Mouse (Mus musculus): Measurements from ENCODE around the gene Gm45233. TPM values are rescaled to one million over a fixed set of nuclear protein-coding genes. Genes with fewer than 3 reads are reported as not detected.

The Gm45233 gene
- polyA plus RNA-seq, 1 experiment from 2014 or later = not detected

DNA sequence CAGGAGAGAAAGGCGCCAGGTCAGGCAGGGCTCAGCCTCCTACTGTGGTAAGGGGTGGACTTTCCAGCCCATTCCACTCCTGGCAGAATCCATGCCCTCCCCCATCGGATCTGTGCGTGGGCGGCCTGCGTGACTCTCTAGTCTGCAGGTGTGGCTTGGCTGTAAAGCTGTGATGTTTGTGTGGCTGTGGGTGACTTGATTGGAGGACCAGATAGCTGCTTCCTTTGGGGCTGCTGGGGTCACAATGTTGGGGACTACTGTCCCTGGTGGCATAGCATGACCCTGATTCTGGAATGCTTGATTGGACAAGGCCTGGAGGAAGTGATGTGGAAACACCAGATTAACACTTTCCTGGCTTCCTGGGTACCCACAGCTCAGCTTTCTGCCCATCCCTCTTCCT, 44.7 kb downstream of the Gm45233 start:
- Histone ChIP-seq H3K9me3 (ENCODE audit: low read length) (no peaks in the 10 kb centered on the region), H3K27me3 (ENCODE audit: insufficient read depth, low read length) (peaks cover 9% of the 10 kb centered on the region; the same call in 1 of the 2 replicates), H3K36me3 (ENCODE audit: insufficient read depth, low read length) (no peaks in the 10 kb centered on the region), H3K4me1 (ENCODE audit: insufficient read depth, low read length) (peaks cover 6% of the 10 kb centered on the region; the same call in 1 of the 2 replicates), H3K4me2 (replicated peaks; ENCODE audit: low read depth, low read length) (no peak overlapping the region), H3K4me3 (ENCODE audit: low read length) (no peak overlapping the region), H3K27ac (ENCODE audit: low read length) (no peak overlapping the region), H3K9ac (replicated peaks; ENCODE audit: low read length) (no peak overlapping the region)
- ATAC-seq (ENCODE audit: low FRiP score, low TSS enrichment) = 0 out of 2 replicates have a peak, but pooled peaks have one; percentile 3
- 30% methylated on average over 5 of the region's 5 CpGs for WGBS

DNA sequence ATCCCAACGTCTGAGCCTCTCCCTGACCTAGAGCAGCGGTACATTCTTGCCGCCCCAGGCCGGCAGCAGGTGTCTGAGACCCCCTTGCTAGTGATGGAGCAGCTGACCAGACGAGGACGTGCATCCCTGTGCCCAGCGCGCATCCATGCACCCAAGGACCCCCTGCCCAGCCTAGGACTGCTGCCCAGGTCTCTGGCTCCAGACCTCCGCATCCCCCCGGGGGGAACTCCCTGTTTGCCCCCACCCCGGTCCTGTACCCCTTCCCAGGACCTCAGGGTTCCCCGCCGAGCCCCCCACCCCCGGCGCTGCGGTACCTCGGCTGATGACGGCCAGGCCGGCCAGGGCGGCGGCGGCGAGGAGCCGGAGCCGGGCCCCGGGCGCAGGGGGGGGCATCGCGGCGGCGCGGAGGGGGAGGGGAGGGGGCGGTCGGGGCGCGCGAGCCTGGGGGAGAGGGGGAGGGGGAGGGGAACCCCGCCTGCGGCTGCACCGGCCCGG, 45.8 kb downstream of the Gm45233 start, which contains the start of gene Iglon5:
Gene Iglon5 (minus strand): TSS at position 445 of the 495 bp plus-strand sequence.
- Histone ChIP-seq H3K4me2 (replicated peaks; ENCODE audit: low read depth, low read length) (peak within 1 kb of the TSS; percentile 79), H3K27me3 (ENCODE audit: insufficient read depth, low read length) (peaks cover 9% of the 10 kb centered on the region; the same call in 1 of the 2 replicates), H3K9ac (replicated peaks; ENCODE audit: low read length) (peak within 1 kb of the TSS; percentile 66), H3K9me3 (ENCODE audit: low read length) (no peaks in the 10 kb centered on the region), H3K27ac (ENCODE audit: low read length) (no peak within 1 kb of the TSS), H3K36me3 (ENCODE audit: insufficient read depth, low read length) (no peaks in the 10 kb centered on the region), H3K4me3 (ENCODE audit: low read length) (peak within 1 kb of the TSS; percentile 49), H3K4me1 (ENCODE audit: insufficient read depth, low read length) (peaks cover 6% of the 10 kb centered on the region; the same call in 1 of the 2 replicates)
- under 1% methylated on average over 10 of the region's 41 CpGs for WGBS
- peak; percentile 46 for ATAC-seq (ENCODE audit: low FRiP score, low TSS enrichment)

DNA sequence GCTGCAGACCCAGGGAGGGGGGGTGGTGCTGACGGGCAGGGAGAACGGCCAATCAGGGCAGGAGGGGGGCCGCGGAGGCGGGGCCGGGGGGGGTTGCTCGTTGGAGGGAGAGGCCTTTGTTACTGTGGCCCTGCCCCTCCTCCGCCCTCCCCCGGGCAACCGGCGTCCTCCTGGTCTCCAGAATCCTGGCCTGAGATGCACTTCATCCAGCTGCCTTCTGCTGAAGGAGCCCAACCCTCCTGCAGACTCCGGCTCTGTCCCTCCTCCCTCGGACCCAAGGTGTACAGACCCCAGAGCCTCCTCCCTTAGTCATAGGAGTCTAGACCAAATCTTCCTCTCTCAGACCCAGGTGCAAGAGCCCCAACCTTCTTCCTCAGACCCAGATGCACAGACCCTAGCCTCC, 46.3 kb downstream of the Gm45233 start:
- Histone ChIP-seq H3K4me3 (ENCODE audit: low read length) (peak overlapping the region; percentile 49), H3K9me3 (ENCODE audit: low read length) (no peaks in the 10 kb centered on the region), H3K27ac (ENCODE audit: low read length) (no peak overlapping the region), H3K9ac (replicated peaks; ENCODE audit: low read length) (peak overlapping the region; percentile 66), H3K4me2 (replicated peaks; ENCODE audit: low read depth, low read length) (peak overlapping the region; percentile 79), H3K27me3 (ENCODE audit: insufficient read depth, low read length) (peaks cover 11% of the 10 kb centered on the region; the same call in 1 of the 2 replicates), H3K36me3 (ENCODE audit: insufficient read depth, low read length) (no peaks in the 10 kb centered on the region), H3K4me1 (ENCODE audit: insufficient read depth, low read length) (peaks cover 6% of the 10 kb centered on the region; the same call in 1 of the 2 replicates)
- ATAC-seq (ENCODE audit: low FRiP score, low TSS enrichment) = peak; percentile 79
- 0% methylated on average over 6 of the region's 13 CpGs for WGBS

DNA sequence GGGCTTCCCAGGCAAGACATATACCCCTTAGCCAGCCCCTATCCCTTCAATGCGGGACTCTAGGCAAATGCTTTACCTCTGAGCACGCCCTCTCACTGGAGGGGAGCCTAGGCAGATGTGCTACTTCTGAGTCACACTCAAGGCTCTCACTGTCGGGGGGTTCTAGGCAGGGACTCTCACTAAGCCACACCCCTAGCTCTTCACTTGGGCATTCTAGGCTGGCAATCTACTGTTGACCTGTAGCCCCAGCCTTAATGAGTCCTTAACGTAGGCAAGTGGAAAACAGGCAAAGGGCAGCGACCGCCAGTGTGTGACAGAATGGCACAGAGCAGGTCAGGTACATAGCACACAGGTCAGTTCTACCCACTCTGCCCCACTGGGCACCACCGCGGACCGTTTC, 46.9 kb downstream of the Gm45233 start:
- H3K27ac ChIP-seq (ENCODE audit: low read length) = no peak overlapping the region
- H3K36me3 ChIP-seq (ENCODE audit: insufficient read depth, low read length) = no peaks in the 10 kb centered on the region
- H3K9ac ChIP-seq (replicated peaks; ENCODE audit: low read length) = no peak overlapping the region
- peaks cover 6% of the 10 kb centered on the region; the same call in 1 of the 2 replicates for H3K4me1 ChIP-seq (ENCODE audit: insufficient read depth, low read length)
- no peak overlapping the region for H3K4me3 ChIP-seq (ENCODE audit: low read length)
- ATAC-seq (ENCODE audit: low FRiP score, low TSS enrichment) = no peak
- whole genome bisulfite sequencing = 53% methylated on average over 9 of the region's 9 CpGs
- no peak overlapping the region for H3K4me2 ChIP-seq (replicated peaks; ENCODE audit: low read depth, low read length)
- H3K9me3 ChIP-seq (ENCODE audit: low read length) = no peaks in the 10 kb centered on the region
- peaks cover 13% of the 10 kb centered on the region; the same call in 1 of the 2 replicates for H3K27me3 ChIP-seq (ENCODE audit: insufficient read depth, low read length)

DNA sequence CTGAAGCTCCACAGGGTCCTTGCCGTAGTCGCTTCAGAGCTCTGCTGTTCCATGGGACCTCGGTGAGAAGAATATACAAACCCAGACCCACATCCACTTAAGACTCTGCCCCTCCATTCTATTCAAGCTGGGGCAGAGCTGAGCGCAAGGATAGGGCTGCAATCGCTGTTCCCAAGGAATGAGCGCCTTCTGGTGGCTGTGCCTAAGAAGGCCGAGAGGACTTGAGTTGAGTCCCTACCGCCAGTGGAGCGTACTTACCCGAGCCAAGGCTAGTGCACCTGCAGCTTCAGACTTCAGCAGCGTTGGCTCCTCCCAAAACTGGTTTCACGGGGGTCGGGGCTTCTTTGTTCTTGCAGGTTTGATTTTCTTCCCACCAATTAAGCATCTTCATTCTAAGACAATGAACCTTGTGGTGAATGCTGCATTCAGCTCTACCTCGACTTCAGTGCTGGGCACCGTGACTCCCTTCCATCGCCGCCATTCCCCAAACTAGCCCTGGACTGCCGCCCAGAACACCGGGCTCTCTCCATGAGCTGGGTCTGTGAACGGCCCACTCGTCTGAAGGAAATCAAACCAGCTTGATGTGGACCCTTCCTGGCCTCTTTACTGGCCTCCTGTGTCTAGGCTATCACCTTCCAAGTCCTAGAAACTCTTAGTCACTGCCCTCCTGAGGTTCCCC, 51.6 kb downstream of the Gm45233 start:
- no peak overlapping the region for H3K9ac ChIP-seq (replicated peaks; ENCODE audit: low read length)
- peak overlapping the region; percentile 21; the same call in 1 of the 2 replicates for H3K4me2 ChIP-seq (replicated peaks; ENCODE audit: low read depth, low read length)
- peak; percentile 66; the same call in 1 of the 2 replicates for ATAC-seq (ENCODE audit: low FRiP score, low TSS enrichment)
- peaks cover 9% of the 10 kb centered on the region; the same call in 1 of the 2 replicates for H3K27me3 ChIP-seq (ENCODE audit: insufficient read depth, low read length)
- no peaks in the 10 kb centered on the region for H3K4me1 ChIP-seq (ENCODE audit: insufficient read depth, low read length)
- 11% methylated on average over 21 of the region's 21 CpGs for WGBS
- H3K36me3 ChIP-seq (ENCODE audit: insufficient read depth, low read length) = no peaks in the 10 kb centered on the region
- peaks cover 10% of the 10 kb centered on the region for H3K9me3 ChIP-seq (ENCODE audit: low read length)
- H3K4me3 ChIP-seq (ENCODE audit: low read length) = no peak overlapping the region
- no peak overlapping the region for H3K27ac ChIP-seq (ENCODE audit: low read length)

DNA sequence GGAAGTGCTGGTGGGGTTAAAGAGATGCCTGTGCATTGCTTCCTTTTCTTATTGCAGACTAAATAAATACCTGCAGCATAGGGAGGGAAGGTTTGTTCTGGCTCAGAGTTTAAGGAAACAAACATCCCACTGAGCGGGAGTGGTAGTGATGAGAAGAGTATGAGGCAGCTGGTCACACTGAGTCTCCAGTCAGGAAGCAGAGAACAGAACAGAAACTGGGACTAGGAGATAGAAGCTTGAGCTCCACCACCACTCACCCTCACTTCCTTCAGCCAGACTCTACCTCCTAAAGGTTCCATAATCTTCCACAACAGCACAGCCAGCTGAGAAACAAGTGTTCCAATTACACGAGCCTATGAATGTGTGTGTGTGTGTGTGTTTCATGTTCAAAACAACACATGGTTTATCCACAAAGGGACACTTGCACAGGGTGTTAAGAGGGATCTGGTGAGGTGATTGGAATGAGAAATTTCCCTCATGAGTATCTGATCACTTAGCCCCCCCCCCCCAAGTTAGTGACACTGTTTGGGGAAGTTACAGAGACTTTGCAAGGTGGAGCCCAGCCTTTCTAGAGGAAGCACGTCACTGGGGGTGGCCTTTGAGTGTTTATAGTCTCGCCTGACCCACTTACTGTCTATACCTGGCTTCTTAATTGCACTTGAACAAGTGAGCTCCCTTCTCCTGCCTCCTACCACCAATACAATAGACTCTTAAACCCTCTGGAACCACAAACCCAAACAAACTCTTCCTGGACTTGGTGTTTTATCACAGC, 68.0 kb downstream of the Gm45233 start:
- H3K27me3 ChIP-seq (ENCODE audit: insufficient read depth, low read length) = no peaks in the 10 kb centered on the region
- H3K36me3 ChIP-seq (ENCODE audit: insufficient read depth, low read length) = no peaks in the 10 kb centered on the region
- no peak overlapping the region for H3K4me2 ChIP-seq (replicated peaks; ENCODE audit: low read depth, low read length)
- H3K4me1 ChIP-seq (ENCODE audit: insufficient read depth, low read length) = no peaks in the 10 kb centered on the region
- no peaks in the 10 kb centered on the region for H3K9me3 ChIP-seq (ENCODE audit: low read length)
- no peak for ATAC-seq (ENCODE audit: low FRiP score, low TSS enrichment)
- no peak overlapping the region for H3K4me3 ChIP-seq (ENCODE audit: low read length)
- 48% methylated on average over 4 of the region's 4 CpGs for WGBS
- no peak overlapping the region for H3K9ac ChIP-seq (replicated peaks; ENCODE audit: low read length)
- H3K27ac ChIP-seq (ENCODE audit: low read length) = no peak overlapping the region

DNA sequence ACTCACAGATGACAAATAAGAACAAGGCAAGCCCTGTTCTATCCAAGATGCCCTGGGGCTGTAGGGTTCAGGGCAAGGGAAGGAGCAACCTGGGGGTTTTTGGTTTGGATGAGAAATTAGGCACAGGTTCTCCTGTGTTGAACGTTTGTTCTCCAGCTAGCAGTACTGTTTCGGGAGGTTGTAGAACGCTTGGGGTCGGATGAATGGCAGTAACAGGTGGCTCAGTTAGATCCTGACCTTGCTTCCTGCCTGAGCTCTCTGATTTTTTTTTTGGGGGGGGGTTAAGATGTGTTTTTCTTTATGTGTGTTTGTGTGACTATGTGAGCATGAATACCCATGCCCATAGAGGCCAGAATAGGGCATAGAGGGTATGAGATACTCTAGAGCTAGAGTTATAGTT, 68.6 kb downstream of the Gm45233 start:
- H3K27ac ChIP-seq (ENCODE audit: low read length) = no peak overlapping the region
- H3K4me3 ChIP-seq (ENCODE audit: low read length) = no peak overlapping the region
- no peak overlapping the region for H3K4me2 ChIP-seq (replicated peaks; ENCODE audit: low read depth, low read length)
- 82% methylated on average over 4 of the region's 4 CpGs for WGBS
- no peaks in the 10 kb centered on the region for H3K9me3 ChIP-seq (ENCODE audit: low read length)
- no peaks in the 10 kb centered on the region for H3K27me3 ChIP-seq (ENCODE audit: insufficient read depth, low read length)
- ATAC-seq (ENCODE audit: low FRiP score, low TSS enrichment) = no peak
- no peaks in the 10 kb centered on the region for H3K36me3 ChIP-seq (ENCODE audit: insufficient read depth, low read length)
- no peaks in the 10 kb centered on the region for H3K4me1 ChIP-seq (ENCODE audit: insufficient read depth, low read length)
- no peak overlapping the region for H3K9ac ChIP-seq (replicated peaks; ENCODE audit: low read length)

Small RNAs within 50 kb of the gene (microRNA-seq; reads per million reads assigned to microRNA genes)
- not detected for gene Mir7051

Other genes with a start within 250 kb of the Gm45233 start
- 14.9 TPM in 2 replicates for gene Zfp715, start 130.8 kb upstream of the Gm45233 start, polyA plus RNA-seq (2015; fragmentation: Nextera tagmentation; extraction: Ambion mirVana)
- not detected in 2 replicates for gene Siglecf, start 92.8 kb upstream of the Gm45233 start, polyA plus RNA-seq (2015; fragmentation: Nextera tagmentation; extraction: Ambion mirVana)
- 1.6 and 2.4 TPM in 2 replicates for gene Siglecg, start 35.9 kb upstream of the Gm45233 start, polyA plus RNA-seq (2015; fragmentation: Nextera tagmentation; extraction: Ambion mirVana)
- not detected in 2 replicates for gene Lim2, start 16.5 kb upstream of the Gm45233 start, polyA plus RNA-seq (2015; fragmentation: Nextera tagmentation; extraction: Ambion mirVana)
- gene Nkg7, start 7.1 kb upstream of the Gm45233 start, polyA plus RNA-seq (2015; fragmentation: Nextera tagmentation; extraction: Ambion mirVana) = 0.92 TPM in 1 of 2 replicates, not detected in the other
- not detected in 2 replicates for gene Cldnd2, start 3.3 kb upstream of the Gm45233 start, polyA plus RNA-seq (2015; fragmentation: Nextera tagmentation; extraction: Ambion mirVana)
- gene Etfb, start within 50 bp of the Gm45233 start, polyA plus RNA-seq (2015; fragmentation: Nextera tagmentation; extraction: Ambion mirVana) = 383 and 436 TPM in 2 replicates
- 4.6 and 5.5 TPM in 2 replicates for gene Vsig10l, start 19.0 kb downstream of the Gm45233 start, polyA plus RNA-seq (2015; fragmentation: Nextera tagmentation; extraction: Ambion mirVana)
- 0.37 and 0.59 TPM in 2 replicates for gene Iglon5, start 45.9 kb downstream of the Gm45233 start, polyA plus RNA-seq (2015; fragmentation: Nextera tagmentation; extraction: Ambion mirVana)
- gene 4931406B18Rik, start 61.8 kb downstream of the Gm45233 start, polyA plus RNA-seq (2015; fragmentation: Nextera tagmentation; extraction: Ambion mirVana) = not detected in 2 replicates
- 0.49 and 0.81 TPM in 2 replicates for gene Cd33, start 100.3 kb downstream of the Gm45233 start, polyA plus RNA-seq (2015; fragmentation: Nextera tagmentation; extraction: Ambion mirVana)
- 3.7 and 3.8 TPM in 2 replicates for gene Zfp658, start 118.1 kb downstream of the Gm45233 start, polyA plus RNA-seq (2015; fragmentation: Nextera tagmentation; extraction: Ambion mirVana)
- 13.8 and 14.1 TPM in 2 replicates for gene Zfp719, start 135.5 kb downstream of the Gm45233 start, polyA plus RNA-seq (2015; fragmentation: Nextera tagmentation; extraction: Ambion mirVana)
- gene Zfp819, start 163.0 kb downstream of the Gm45233 start, polyA plus RNA-seq (2015; fragmentation: Nextera tagmentation; extraction: Ambion mirVana) = 0.06 and 0.24 TPM in 2 replicates
- not detected in 2 replicates for gene Ceacam18, start 190.6 kb downstream of the Gm45233 start, polyA plus RNA-seq (2015; fragmentation: Nextera tagmentation; extraction: Ambion mirVana)
- gene Siglece, start 216.0 kb downstream of the Gm45233 start, polyA plus RNA-seq (2015; fragmentation: Nextera tagmentation; extraction: Ambion mirVana) = 0.64 and 1.3 TPM in 2 replicates
- 15.7 and 19.7 TPM in 2 replicates for gene Ctu1, start 227.9 kb downstream of the Gm45233 start, polyA plus RNA-seq (2015; fragmentation: Nextera tagmentation; extraction: Ambion mirVana)
- not detected in 2 replicates for gene Klk14, start 246.3 kb downstream of the Gm45233 start, polyA plus RNA-seq (2015; fragmentation: Nextera tagmentation; extraction: Ambion mirVana)